Mouse (Mus musculus): ENCODE measurements around the gene Atg4a. TPM values are rescaled to one million over a fixed set of nuclear protein-coding genes. Genes with fewer than 3 reads are reported as not detected.
A peak's percentile ranks its signal among the peaks of the same experiment; 100 is the strongest.

Gene Atg4a
- 12.2 and 13.3 TPM in 2 replicates for polyA plus RNA-seq (2015; fragmentation: Nextera tagmentation; extraction: Ambion mirVana)

DNA sequence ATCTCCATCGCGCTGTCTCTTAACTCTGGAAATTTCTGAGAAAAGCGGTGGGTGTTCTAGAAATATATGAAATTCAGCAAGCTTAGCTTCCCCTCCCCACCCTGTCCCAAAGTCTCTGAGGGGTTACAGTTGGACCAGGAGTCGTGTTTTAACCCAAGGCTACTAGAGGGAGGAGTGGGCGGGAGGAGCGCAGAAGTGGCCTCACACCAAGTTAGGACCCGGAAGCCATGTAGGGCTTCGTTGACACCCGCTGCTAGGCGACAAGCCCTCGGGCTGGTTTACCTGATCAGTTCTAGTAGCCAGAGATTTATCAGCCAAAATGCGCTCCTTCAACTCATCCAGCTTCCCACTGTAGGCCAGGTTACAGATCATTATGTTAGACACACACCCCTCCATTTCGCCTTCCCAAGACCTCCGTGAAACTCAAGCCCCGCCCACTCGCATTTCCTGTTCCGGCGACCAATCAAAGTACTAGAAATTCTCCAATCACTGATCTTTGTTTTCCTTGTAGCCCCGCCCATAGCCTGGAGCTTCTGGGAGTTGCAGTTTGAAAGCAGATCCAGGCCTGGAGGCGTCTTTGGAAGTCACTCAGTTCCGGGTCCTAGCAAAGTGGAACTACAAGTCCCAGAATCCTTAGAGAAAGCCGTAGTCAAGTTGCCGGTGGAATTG is at the start of gene Atg4a, which contains the start of gene Psmd10:
TSS of gene Atg4a (plus strand) at position 636 of the 669 bp plus-strand sequence.
TSS of gene Psmd10 (minus strand) at position 457 of the 669 bp plus-strand sequence.
- no peak within 1 kb of the TSS for H3K27ac ChIP-seq
- ATAC-seq: peak; percentile 98

DNA sequence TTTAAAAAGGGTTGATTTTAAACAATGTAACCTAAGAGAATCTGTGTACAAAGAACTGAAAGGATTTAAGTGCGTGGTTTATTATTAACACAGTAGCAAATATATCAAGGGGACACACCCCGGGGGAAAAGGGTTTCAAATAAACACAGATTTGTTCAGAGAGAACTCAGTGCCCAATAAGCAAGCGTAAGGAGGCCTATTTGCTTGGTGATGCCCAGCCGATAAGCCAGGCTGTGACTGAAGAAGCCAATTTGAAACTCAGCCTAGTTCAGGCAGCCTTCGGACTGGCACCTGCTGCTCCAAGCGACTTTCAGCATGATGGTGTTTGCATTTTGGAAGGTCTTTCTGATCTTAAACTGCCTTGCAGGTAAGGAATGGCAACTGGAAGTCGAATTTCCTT is 49.3 kb upstream of the Atg4a start, which contains the start of gene Vsig1:
TSS of gene Vsig1 (plus strand) at position 249 of the 400 bp plus-strand sequence.
- no peak within 1 kb of the TSS for H3K4me2 ChIP-seq (replicated peaks)
- H3K27me3 ChIP-seq: peaks cover 26% of the 10 kb centered on the region
- no peak within 1 kb of the TSS for H3K4me3 ChIP-seq (replicated peaks)
- 72% methylated on average over 7 of the region's 7 CpGs for WGBS
- H3K4me1 ChIP-seq (replicated peaks): no peaks in the 10 kb centered on the region
- H3K9ac ChIP-seq (replicated peaks): no peak within 1 kb of the TSS
- H3K9me3 ChIP-seq: no peaks in the 10 kb centered on the region
- no peak within 1 kb of the TSS for H3K27ac ChIP-seq
- no peak for ATAC-seq
- H3K36me3 ChIP-seq: no peaks in the 10 kb centered on the region

More for the DNA sequence above, at the start of gene Atg4a, which contains the start of gene Psmd10:
- H3K4me3 ChIP-seq (replicated peaks): peak within 1 kb of the TSS; percentile 52
- peak within 1 kb of the TSS; percentile 55 for H3K4me2 ChIP-seq (replicated peaks)
- H3K9me3 ChIP-seq: no peaks in the 10 kb centered on the region
- 26% methylated on average over 23 of the region's 23 CpGs for WGBS
- H3K4me1 ChIP-seq (replicated peaks): 0 out of 2 replicates have a peak, but pooled peaks cover 7% of the 10 kb centered on the region
- no peaks in the 10 kb centered on the region for H3K36me3 ChIP-seq
- peaks cover 28% of the 10 kb centered on the region; the same call in 1 of the 2 replicates for H3K27me3 ChIP-seq
- peak within 1 kb of the TSS; percentile 57 for H3K9ac ChIP-seq (replicated peaks)

DNA sequence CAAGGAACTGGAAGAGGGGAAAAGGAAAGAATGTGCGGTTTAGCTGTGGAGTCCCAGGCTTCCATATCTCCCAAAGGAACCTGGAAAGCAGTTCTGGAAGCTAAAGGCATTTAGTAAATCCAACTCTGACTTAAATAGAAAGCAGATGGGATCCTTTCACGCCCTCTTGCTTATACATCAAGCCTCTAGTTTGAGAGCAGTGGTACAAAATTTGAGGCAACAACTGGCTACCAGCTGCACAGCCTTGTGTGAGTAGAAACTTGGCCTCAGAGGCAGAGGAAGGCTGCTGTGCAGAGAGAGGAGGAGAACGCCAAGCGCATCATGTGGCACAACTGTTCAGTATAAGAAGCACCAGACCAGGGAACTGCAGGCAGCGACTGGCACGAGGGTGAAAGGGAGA is 35.4 kb upstream of the Atg4a start:
- Histone ChIP-seq H3K4me1 (replicated peaks) (no peaks in the 10 kb centered on the region), H3K4me2 (replicated peaks) (no peak overlapping the region), H3K9me3 (no peaks in the 10 kb centered on the region), H3K4me3 (replicated peaks) (no peak overlapping the region), H3K27me3 (peaks cover 71% of the 10 kb centered on the region), H3K9ac (replicated peaks) (no peak overlapping the region), H3K36me3 (no peaks in the 10 kb centered on the region), H3K27ac (no peak overlapping the region)
- ATAC-seq: no peak
- 81% methylated on average over 6 of the region's 6 CpGs for WGBS

DNA sequence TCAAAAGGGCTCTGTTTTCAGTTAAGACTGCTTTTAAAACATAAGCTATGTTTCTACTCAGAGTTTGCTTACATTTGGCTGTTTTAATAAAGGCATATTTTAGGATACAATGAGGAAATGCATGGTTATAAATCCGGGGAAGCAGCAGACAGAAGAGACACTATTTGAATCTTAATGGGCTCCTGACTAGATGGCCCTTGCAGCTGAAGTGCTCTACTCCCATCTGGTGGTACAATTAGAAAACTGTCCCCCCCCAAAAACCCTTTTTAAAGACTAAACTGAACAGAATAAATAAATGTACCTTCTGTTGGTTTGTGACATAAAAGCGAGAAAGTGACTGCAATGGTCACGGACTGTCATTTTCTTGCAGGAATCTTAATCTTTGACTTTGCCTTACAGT is 24.6 kb upstream of the Atg4a start:
- Histone ChIP-seq H3K4me1 (replicated peaks) (no peaks in the 10 kb centered on the region), H3K36me3 (no peaks in the 10 kb centered on the region), H3K9ac (replicated peaks) (no peak overlapping the region), H3K9me3 (no peaks in the 10 kb centered on the region), H3K27me3 (peaks cover 53% of the 10 kb centered on the region), H3K4me2 (replicated peaks) (no peak overlapping the region), H3K27ac (no peak overlapping the region), H3K4me3 (replicated peaks) (no peak overlapping the region)
- 65% methylated on average over 3 of the region's 3 CpGs for WGBS
- no peak for ATAC-seq

DNA sequence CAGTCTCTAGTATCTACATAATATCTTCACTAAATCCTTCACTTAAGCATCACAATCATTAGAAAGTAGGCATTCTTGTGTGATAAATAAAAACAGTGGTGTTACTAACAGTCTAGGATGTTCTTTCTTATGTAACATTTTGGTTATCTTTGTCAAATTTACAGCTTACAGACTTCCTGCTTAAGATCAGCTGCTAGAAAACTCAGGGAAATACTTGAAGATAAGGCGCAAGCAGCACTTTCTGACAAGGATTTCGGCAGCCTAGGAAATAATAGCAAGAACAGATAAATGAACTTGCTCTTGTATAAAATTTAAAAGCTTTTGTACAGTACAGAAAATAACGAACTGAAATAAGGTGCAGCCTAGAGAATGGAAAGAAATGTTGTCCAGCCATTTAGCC is 23.4 kb upstream of the Atg4a start:
- no peaks in the 10 kb centered on the region for H3K36me3 ChIP-seq
- H3K9me3 ChIP-seq: no peaks in the 10 kb centered on the region
- H3K4me2 ChIP-seq (replicated peaks): no peak overlapping the region
- no peak for ATAC-seq
- H3K27ac ChIP-seq: no peak overlapping the region
- H3K4me3 ChIP-seq (replicated peaks): no peak overlapping the region
- H3K9ac ChIP-seq (replicated peaks): no peak overlapping the region
- H3K27me3 ChIP-seq: peaks cover 54% of the 10 kb centered on the region
- WGBS: 85% methylated on average over 3 of the region's 3 CpGs
- H3K4me1 ChIP-seq (replicated peaks): no peaks in the 10 kb centered on the region

DNA sequence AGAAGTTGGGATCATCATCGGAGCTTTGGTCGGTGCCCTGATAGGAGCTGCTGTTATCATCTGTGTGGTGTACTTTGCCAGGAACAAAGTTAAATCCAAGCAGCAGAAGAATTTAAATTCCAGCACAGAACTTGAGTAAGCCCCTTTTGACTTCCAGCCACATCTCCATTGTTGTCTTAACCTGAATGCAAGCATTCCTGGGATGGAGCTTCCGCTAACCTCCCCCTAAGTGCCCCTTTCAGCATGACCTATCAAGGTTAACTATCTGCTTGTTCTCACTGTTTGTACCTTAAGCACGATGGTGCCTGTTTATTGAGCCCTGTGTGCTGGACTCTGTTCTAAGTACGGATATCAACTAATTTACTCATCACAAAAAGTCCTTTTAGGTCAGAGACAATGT is 20.4 kb upstream of the Atg4a start:
- no peaks in the 10 kb centered on the region for H3K9me3 ChIP-seq
- no peak overlapping the region for H3K27ac ChIP-seq
- no peaks in the 10 kb centered on the region for H3K36me3 ChIP-seq
- H3K27me3 ChIP-seq: peaks cover 57% of the 10 kb centered on the region
- H3K4me2 ChIP-seq (replicated peaks): no peak overlapping the region
- no peak overlapping the region for H3K4me3 ChIP-seq (replicated peaks)
- H3K9ac ChIP-seq (replicated peaks): no peak overlapping the region
- no peaks in the 10 kb centered on the region for H3K4me1 ChIP-seq (replicated peaks)
- ATAC-seq: no peak
- WGBS: 77% methylated on average over 5 of the region's 5 CpGs

DNA sequence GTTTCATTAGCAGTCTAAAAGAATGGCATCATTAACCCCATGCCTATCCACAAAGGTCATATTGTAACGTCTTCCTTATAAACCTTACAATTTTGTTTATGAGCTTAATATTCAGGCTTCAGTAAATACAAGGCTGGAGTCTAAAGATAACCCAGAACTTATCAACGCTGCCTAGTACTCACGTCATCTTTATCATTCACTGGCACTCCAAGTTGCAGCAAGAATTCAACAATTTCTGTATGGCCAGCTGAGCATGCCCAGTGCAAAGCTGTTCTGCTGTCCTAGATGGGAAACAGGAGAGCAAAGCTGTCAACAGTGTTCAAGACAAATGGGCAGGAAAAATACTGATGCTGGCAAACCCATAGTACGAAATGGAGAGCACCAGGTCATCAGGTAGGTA is 3.1 kb upstream of the Atg4a start:
- H3K27ac ChIP-seq: no peak overlapping the region
- peaks cover 44% of the 10 kb centered on the region for H3K27me3 ChIP-seq
- no peak overlapping the region for H3K4me3 ChIP-seq (replicated peaks)
- no peak overlapping the region for H3K4me2 ChIP-seq (replicated peaks)
- 88% methylated on average over 4 of the region's 4 CpGs for WGBS
- H3K9ac ChIP-seq (replicated peaks): no peak overlapping the region
- 0 out of 2 replicates have a peak, but pooled peaks cover 2% of the 10 kb centered on the region for H3K36me3 ChIP-seq
- H3K4me1 ChIP-seq (replicated peaks): 0 out of 2 replicates have a peak, but pooled peaks cover 7% of the 10 kb centered on the region
- no peaks in the 10 kb centered on the region for H3K9me3 ChIP-seq
- ATAC-seq: no peak

DNA sequence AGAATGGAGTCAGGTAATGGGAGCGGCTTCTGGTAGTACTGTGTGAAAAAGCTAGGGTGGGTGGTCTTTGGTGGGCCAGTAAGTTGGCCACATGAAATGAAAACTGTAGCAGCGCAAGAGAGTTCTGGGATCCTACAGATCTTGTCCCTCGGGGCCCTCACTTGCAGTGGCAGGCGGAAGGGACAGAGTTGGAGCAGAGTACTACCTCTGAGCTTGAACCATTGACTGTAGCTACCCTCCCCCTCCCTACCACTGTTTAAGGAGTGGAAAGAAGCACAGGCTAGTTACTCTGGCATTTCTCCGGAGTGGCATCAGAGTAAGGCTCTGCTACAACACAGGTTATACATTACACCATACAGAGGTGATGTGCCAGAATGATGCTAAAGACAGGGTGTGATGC is 252 bp downstream of the Atg4a start:
- no peak overlapping the region for H3K27ac ChIP-seq
- no peaks in the 10 kb centered on the region for H3K9me3 ChIP-seq
- peak; percentile 88 for ATAC-seq
- 0 out of 2 replicates have a peak, but pooled peaks cover 7% of the 10 kb centered on the region for H3K4me1 ChIP-seq (replicated peaks)
- H3K4me3 ChIP-seq (replicated peaks): peak overlapping the region; percentile 52
- peaks cover 27% of the 10 kb centered on the region; the same call in 1 of the 2 replicates for H3K27me3 ChIP-seq
- peak overlapping the region; percentile 55 for H3K4me2 ChIP-seq (replicated peaks)
- H3K36me3 ChIP-seq: no peaks in the 10 kb centered on the region
- WGBS: 30% methylated on average over 5 of the region's 5 CpGs
- H3K9ac ChIP-seq (replicated peaks): peak overlapping the region; percentile 53; the same call in 1 of the 2 replicates

DNA sequence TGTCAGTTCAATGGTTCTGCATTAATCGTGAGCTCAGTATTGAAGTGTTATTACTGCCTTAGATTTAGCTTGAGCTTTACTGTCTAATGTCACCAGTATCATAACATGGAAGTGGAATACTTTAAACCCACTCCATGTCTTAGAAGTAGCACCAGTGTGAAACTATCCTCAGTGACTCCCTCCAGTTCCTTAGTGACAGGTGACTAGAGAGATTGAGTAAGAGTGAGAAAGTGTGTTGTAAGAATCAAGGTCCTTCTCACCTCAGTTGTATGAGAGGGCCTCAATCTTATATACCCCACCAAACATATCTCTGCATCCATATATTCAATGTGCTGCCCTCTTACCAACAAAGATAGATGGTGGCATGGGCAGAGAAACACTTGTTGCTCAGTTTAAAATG is 22.2 kb downstream of the Atg4a start:
- H3K4me3 ChIP-seq (replicated peaks): no peak overlapping the region
- ATAC-seq: no peak
- 98% methylated on average over 1 of the region's 1 CpGs for WGBS
- no peak overlapping the region for H3K4me2 ChIP-seq (replicated peaks)
- no peak overlapping the region for H3K9ac ChIP-seq (replicated peaks)
- no peak overlapping the region for H3K27ac ChIP-seq
- no peaks in the 10 kb centered on the region for H3K4me1 ChIP-seq (replicated peaks)
- no peaks in the 10 kb centered on the region for H3K36me3 ChIP-seq
- H3K9me3 ChIP-seq: no peaks in the 10 kb centered on the region
- H3K27me3 ChIP-seq: peaks cover 79% of the 10 kb centered on the region

DNA sequence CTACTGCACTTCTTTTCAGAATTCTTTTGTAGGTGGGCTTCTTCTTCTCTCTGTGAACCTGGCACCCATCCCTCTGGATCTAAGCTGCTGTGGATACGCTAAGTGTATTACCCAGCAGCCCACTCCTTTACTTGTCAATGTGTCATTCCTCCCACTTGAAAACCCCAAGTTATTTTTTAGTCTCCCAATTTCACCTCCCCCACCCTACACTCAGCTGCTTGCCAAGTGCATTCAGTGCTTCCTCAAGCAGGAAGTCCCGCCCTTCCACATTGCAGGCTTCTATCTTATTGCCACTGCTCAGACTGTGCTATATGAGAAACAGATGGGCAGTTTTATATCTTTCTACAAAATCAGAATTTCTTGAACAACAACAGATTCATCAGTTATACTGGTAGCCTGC is 22.8 kb downstream of the Atg4a start:
- H3K36me3 ChIP-seq: no peaks in the 10 kb centered on the region
- H3K9ac ChIP-seq (replicated peaks): no peak overlapping the region
- no peak overlapping the region for H3K4me2 ChIP-seq (replicated peaks)
- H3K4me3 ChIP-seq (replicated peaks): no peak overlapping the region
- H3K9me3 ChIP-seq: no peaks in the 10 kb centered on the region
- 87% methylated on average over 2 of the region's 2 CpGs for WGBS
- H3K27me3 ChIP-seq: peaks cover 82% of the 10 kb centered on the region
- H3K27ac ChIP-seq: no peak overlapping the region
- H3K4me1 ChIP-seq (replicated peaks): no peaks in the 10 kb centered on the region
- no peak for ATAC-seq

DNA sequence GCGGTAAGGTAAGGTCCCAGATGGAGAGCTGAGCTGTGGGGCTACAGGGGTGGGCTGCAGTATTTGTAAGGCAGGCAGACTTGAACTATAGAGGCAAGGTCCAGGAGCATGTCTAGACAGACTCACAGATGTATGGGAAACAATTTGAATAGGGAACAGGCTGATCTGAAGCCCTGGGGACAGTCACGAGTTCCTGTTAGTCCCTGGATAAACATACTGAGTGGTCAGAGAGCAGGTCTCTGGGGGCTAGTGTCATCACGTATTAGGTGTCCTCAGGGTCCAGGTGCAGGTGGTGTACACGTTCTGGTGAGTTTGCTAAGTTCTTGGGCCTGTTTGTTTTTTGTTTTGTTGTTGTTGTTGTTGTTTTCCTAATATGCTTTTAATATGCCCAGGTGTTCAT is 23.5 kb downstream of the Atg4a start:
- Histone ChIP-seq H3K4me3 (replicated peaks) (no peak overlapping the region), H3K27me3 (peaks cover 84% of the 10 kb centered on the region)

DNA sequence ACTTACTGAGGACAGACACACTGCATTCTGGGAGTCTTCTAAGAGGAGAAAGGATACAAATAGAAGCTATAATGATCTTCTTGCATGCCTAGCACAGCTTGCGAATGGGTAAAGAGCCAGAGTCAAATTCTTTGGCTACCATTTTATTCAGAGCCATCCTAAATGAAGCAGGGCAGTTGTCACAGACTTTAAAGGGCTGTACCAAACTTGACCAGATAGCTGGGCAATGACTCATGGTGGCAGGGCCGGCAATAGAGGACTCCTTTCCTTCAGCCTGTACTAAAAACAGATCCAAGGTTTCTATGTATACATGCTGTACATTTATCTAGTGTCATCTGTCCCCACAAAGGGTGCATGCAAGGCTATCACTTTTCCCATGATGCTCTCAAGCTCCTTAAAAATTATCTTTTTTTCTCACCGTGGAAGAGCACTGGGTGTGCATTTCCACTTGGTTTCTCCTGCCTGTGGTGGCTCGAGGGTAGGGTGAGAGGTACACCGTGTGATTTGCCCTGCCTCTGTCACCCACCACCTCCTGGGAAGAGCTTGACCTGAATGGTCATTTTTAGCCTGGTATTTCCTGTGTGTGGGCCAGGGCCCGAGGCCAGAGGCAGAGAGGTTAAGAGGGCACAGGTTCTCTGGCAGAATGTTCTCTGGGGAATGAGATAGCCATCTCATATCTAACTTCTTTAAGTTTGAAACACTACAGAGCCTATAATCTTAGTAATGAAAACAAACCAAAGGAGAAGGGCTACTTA is 26.7 kb downstream of the Atg4a start:
- Histone ChIP-seq H3K36me3 (no peaks in the 10 kb centered on the region), H3K4me3 (replicated peaks) (no peak overlapping the region), H3K27me3 (peaks cover 87% of the 10 kb centered on the region), H3K4me1 (replicated peaks) (no peaks in the 10 kb centered on the region), H3K9me3 (no peaks in the 10 kb centered on the region), H3K27ac (no peak overlapping the region), H3K9ac (replicated peaks) (no peak overlapping the region), H3K4me2 (replicated peaks) (no peak overlapping the region)
- WGBS: 69% methylated on average over 6 of the region's 6 CpGs
- ATAC-seq: no peak

More for the DNA sequence above, 23.5 kb downstream of the Atg4a start:
- no peak overlapping the region for H3K4me2 ChIP-seq (replicated peaks)
- no peaks in the 10 kb centered on the region for H3K36me3 ChIP-seq
- no peak for ATAC-seq
- 71% methylated on average over 4 of the region's 4 CpGs for WGBS
- H3K27ac ChIP-seq: no peak overlapping the region
- H3K9me3 ChIP-seq: no peaks in the 10 kb centered on the region
- no peaks in the 10 kb centered on the region for H3K4me1 ChIP-seq (replicated peaks)
- H3K9ac ChIP-seq (replicated peaks): no peak overlapping the region

Measured in midbrain, embryonic 13.5 days (tissue).